Mouse (Mus musculus) embryonic fibroblast, embryonic 13.5 days (primary cell): Measurements from ENCODE around the gene 1700017B05Rik. TPM values are rescaled to one million over a fixed set of nuclear protein-coding genes. Genes with fewer than 3 reads are reported as not detected.

Source experiments
- H3K27ac ChIP-seq: 2 replicates; pipeline ENCODE4 v1.5.1; 2012; ENCODE audit warnings: low read length, control low read depth, inconsistent platforms; ENCODE audit not compliant: insufficient read depth
- H3K4me1 ChIP-seq: 2 replicates; pipeline ENCODE4 v1.6.1; 2011; ENCODE audit warnings: low read length; ENCODE audit not compliant: control insufficient read depth, insufficient read depth
- H3K4me3 ChIP-seq: 2 replicates; pipeline ENCODE4 v1.5.1; 2011; ENCODE audit warnings: mild to moderate bottlenecking, control low read depth, low read length; ENCODE audit not compliant: insufficient read depth
- CTCF ChIP-seq: IDR thresholded peaks from 2 replicates; pipeline ENCODE4 v1.5.1; 2011; ENCODE audit warnings: mild to moderate bottlenecking, control low read depth, low read length, moderate library complexity, borderline replicate concordance; ENCODE audit not compliant: insufficient read depth
- POLR2A ChIP-seq: IDR thresholded peaks from 2 replicates; pipeline ENCODE4 v1.6.1; 2011; ENCODE audit warnings: low read depth, mild to moderate bottlenecking, control low read depth, low read length, moderate library complexity
- polyA plus RNA-seq: library from polyadenylated mRNA; stranded (reverse); fragments of >200 nt; gene quantifications from 2 replicates; pipeline ENCODE4 v1.2.4, GENCODE M21; 2011; ENCODE audit warnings: low read depth; ENCODE audit not compliant: missing spikeins, insufficient read length

The 1700017B05Rik gene
- polyA plus RNA-seq, 1 experiment: 36.6 TPM

DNA sequence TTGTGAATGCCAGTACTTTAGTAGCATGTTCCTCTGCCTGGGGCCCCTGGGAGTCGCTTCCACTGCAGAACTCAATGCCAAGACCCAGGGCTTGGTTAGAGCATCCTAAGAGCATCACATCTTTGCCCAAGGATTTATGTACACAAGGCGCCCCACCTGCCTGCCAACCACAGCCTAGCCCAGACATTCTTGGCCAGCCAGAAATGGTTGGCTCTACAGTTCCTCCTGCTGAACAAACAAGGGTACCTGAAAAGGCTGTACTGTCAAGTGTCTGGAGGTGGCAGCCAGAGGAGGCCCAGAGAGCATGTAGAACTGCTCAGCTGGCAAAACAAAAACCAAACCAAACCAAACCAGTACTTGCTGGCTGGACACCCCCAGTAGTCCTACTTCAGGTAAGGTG is 11.3 kb downstream of the 1700017B05Rik start:
- H3K4me3 ChIP-seq: no peak overlapping the region
- no peak overlapping the region for H3K27ac ChIP-seq
- TF ChIP-seq POLR2A: no peak
- no peak for TF ChIP-seq CTCF
- no peaks in the 10 kb centered on the region; the same call in 1 of the 2 replicates for H3K4me1 ChIP-seq

- Histone ChIP-seq H3K27ac (no peak overlapping the region), H3K4me1 (no peaks in the 10 kb centered on the region), H3K4me3 (no peak overlapping the region)
- TF ChIP-seq POLR2A (no peak), CTCF (no peak)
These were observed 12.4 kb downstream of the 1700017B05Rik start for GRCm38 (mm10) chr9:57250026-57250425.

- Histone ChIP-seq H3K27ac (no peak overlapping the region), H3K4me3 (no peak overlapping the region), H3K4me1 (no peaks in the 10 kb centered on the region)
- TF ChIP-seq CTCF: no peak
- TF ChIP-seq POLR2A: no peak
These were observed 14.1 kb downstream of the 1700017B05Rik start for GRCm38 (mm10) chr9:57248030-57248942.

GRCm38 (mm10) chr9:57247201-57247671 is 15.2 kb downstream of the 1700017B05Rik start:
- no peak for TF ChIP-seq POLR2A
- no peak for TF ChIP-seq CTCF
- Histone ChIP-seq H3K4me3 (no peak overlapping the region), H3K27ac (no peak overlapping the region), H3K4me1 (no peaks in the 10 kb centered on the region)

GRCm38 (mm10) chr9:57246482-57246881 is 15.9 kb downstream of the 1700017B05Rik start:
- H3K4me3 ChIP-seq: no peak overlapping the region
- no peaks in the 10 kb centered on the region for H3K4me1 ChIP-seq
- TF ChIP-seq CTCF (no peak), POLR2A (no peak)
- no peak overlapping the region for H3K27ac ChIP-seq

GRCm38 (mm10) chr9:57244106-57244685 is 18.2 kb downstream of the 1700017B05Rik start:
- Histone ChIP-seq H3K27ac (no peak overlapping the region), H3K4me3 (no peak overlapping the region), H3K4me1 (no peaks in the 10 kb centered on the region)
- TF ChIP-seq POLR2A (no peak), CTCF (no peak)

GRCm38 (mm10) chr9:57242916-57243315 is 19.5 kb downstream of the 1700017B05Rik start:
- Histone ChIP-seq H3K27ac (no peak overlapping the region), H3K4me3 (no peak overlapping the region), H3K4me1 (no peaks in the 10 kb centered on the region)
- TF ChIP-seq CTCF (no peak), POLR2A (no peak)

GRCm38 (mm10) chr9:57241111-57241510 is 21.3 kb downstream of the 1700017B05Rik start:
- Histone ChIP-seq H3K4me3 (no peak overlapping the region), H3K4me1 (no peaks in the 10 kb centered on the region), H3K27ac (no peak overlapping the region)
- TF ChIP-seq CTCF (no peak), POLR2A (no peak)

- H3K4me3 ChIP-seq: no peak overlapping the region
- TF ChIP-seq POLR2A (no peak), CTCF (no peak)
- peaks cover 5% of the 10 kb centered on the region; the same call in 1 of the 2 replicates for H3K4me1 ChIP-seq
- no peak overlapping the region for H3K27ac ChIP-seq
These were observed 24.2 kb downstream of the 1700017B05Rik start for GRCm38 (mm10) chr9:57238220-57238619.

- no peak for TF ChIP-seq POLR2A
- no peak for TF ChIP-seq CTCF
- H3K4me1 ChIP-seq: peaks cover 5% of the 10 kb centered on the region; the same call in 1 of the 2 replicates
- no peak overlapping the region for H3K27ac ChIP-seq
- no peak overlapping the region for H3K4me3 ChIP-seq
These were observed 24.7 kb downstream of the 1700017B05Rik start for GRCm38 (mm10) chr9:57237705-57238104.
